20 mouse cellular contexts compared by ENCODE assay signal in genomic region chr16:55809345-55809744, GRCm38 (mm10). TPM values are rescaled to one million over a fixed set of nuclear protein-coding genes. Genes with fewer than 3 reads are reported as not detected.
A peak's percentile ranks its signal among the peaks of the same experiment; 100 is the strongest.
DNase-seq lines count a peak whose midpoint lies in the region; ATAC-seq and TF ChIP-seq lines count a peak whose summit lies in the region.
"Had no signal": no experiment of that assay in that cellular context is flagged by ENCODE, and none has a peak within 500 bp of the region (broad histone marks: within the 10 kb centered on the region; RNA-seq: fewer than 3 reads in every experiment).

No protein-coding gene starts in this region.

- 0 out of 2 replicates have a peak, but pooled peaks cover 3% of the 10 kb centered on the region for H3K79me2 ChIP-seq in CH12.LX (replicated peaks; ENCODE audit: control insufficient read depth, extremely low read depth, insufficient read depth, poor library complexity, severe bottlenecking)

- dilution Hi-C loops in CH12.LX (cut with MboI; ENCODE audit: extremely low pct_ligation_motif_present, extremely low pct_unique_long_range_greater_than_20kb, low sequenced_read_pairs): no loop called here

- no peak; the same call in 1 of the 2 replicates for TF ChIP-seq RAD21 in CH12.LX (IDR thresholded peaks at IDR 0.05; ENCODE audit: low read depth, low read length)

- no peak overlapping the region for H3K9ac ChIP-seq in CH12.LX (ENCODE audit: insufficient read depth, low read depth)
- H3K9ac ChIP-seq in stomach, postnatal 0 days (ENCODE audit: low read length): no peak overlapping the region
- H3K9ac ChIP-seq in intestine, embryonic 15.5 days: no peak overlapping the region
- H3K9ac ChIP-seq: forebrain, embryonic 15.5 days; heart, embryonic 15.5 days; hindbrain, embryonic 15.5 days had no signal

- in situ Hi-C loops in CH12.LX (cut with MboI; ENCODE audit: low pct_ligation_motif_present, low pct_unique_long_range_greater_than_20kb, low sequenced_read_pairs): no loop called here

- H3K4me3 ChIP-seq in CH12.LX (replicated peaks in 1 of 3; ENCODE audit: low read depth in 2 of 3, low read length in 2 of 3, poor library complexity in 1 of 3): no peak overlapping the region
- no peak overlapping the region for H3K4me3 ChIP-seq in stomach, postnatal 0 days (ENCODE audit: low read depth, low read length)
- no peak overlapping the region for H3K4me3 ChIP-seq in intestine, embryonic 15.5 days (replicated peaks)
- H3K4me3 ChIP-seq: embryonic facial prominence, embryonic 10.5 days; forebrain, embryonic 15.5 days; heart, embryonic 15.5 days; hindbrain, embryonic 15.5 days had no signal

- no peak overlapping the region for H3K4me2 ChIP-seq in CH12.LX (ENCODE audit: insufficient read depth, low read depth, poor library complexity, severe bottlenecking)
- H3K4me2 ChIP-seq in stomach, postnatal 0 days (replicated peaks; ENCODE audit: low read depth): no peak overlapping the region
- H3K4me2 ChIP-seq in intestine, embryonic 15.5 days (replicated peaks): no peak overlapping the region
- H3K4me2 ChIP-seq: forebrain, embryonic 15.5 days; heart, embryonic 11.5 days; heart, embryonic 15.5 days; hindbrain, embryonic 15.5 days had no signal

- TF ChIP-seq POLR2A in CH12.LX (IDR thresholded peaks at IDR 0.05; ENCODE audit: low read depth, low read length): no peak

- no peak overlapping the region for H3K27ac ChIP-seq in CH12.LX (ENCODE audit: insufficient read depth, low read depth)
- no peak overlapping the region for H3K27ac ChIP-seq in stomach, postnatal 0 days (replicated peaks)
- no peak overlapping the region for H3K27ac ChIP-seq in intestine, embryonic 15.5 days
- H3K27ac ChIP-seq: embryonic facial prominence, embryonic 10.5 days; forebrain, embryonic 15.5 days; heart, embryonic 15.5 days; hindbrain, embryonic 15.5 days had no signal

- 94% methylated on average over 6 of the region's 6 CpGs for WGBS in stomach, postnatal 0 days
- 95% methylated on average over 6 of the region's 6 CpGs for WGBS in intestine, embryonic 15.5 days

- H3K9me3 ChIP-seq in CH12.LX (replicated peaks; ENCODE audit: low read length): no peaks in the 10 kb centered on the region
- H3K9me3 ChIP-seq in stomach, postnatal 0 days (ENCODE audit: control insufficient read depth, low read length): no peaks in the 10 kb centered on the region
- no peaks in the 10 kb centered on the region for H3K9me3 ChIP-seq in intestine, embryonic 15.5 days
- H3K9me3 ChIP-seq: embryonic facial prominence, embryonic 10.5 days; forebrain, embryonic 15.5 days; heart, embryonic 15.5 days; hindbrain, embryonic 15.5 days had no signal

- no peak for TF ChIP-seq CTCF in CH12.LX (conservative IDR thresholded peaks at IDR 0.05 in 1 of 2, IDR thresholded peaks at IDR 0.05 in 1 of 2; ENCODE audit: low read depth in 2 of 2, low read length in 2 of 2)
- TF ChIP-seq CTCF in stomach, postnatal 0 days (IDR thresholded peaks at IDR 0.05; ENCODE audit: low read depth): no peak

- peak; percentile 35 for DNase-seq in 3T3-L1 (ENCODE audit: low read depth, low spot score)
- DNase-seq in CH12.LX (ENCODE audit: extremely low read depth): no peak
- peak; percentile 48 for DNase-seq in induced T-regulatory cell, adult 2 months (ENCODE audit: low read depth)
- peak; percentile 38 for DNase-seq in stomach, postnatal 0 days (ENCODE audit: low spot score)
- no peak for DNase-seq in frontal cortex, postnatal 10 days (ENCODE audit: low spot score in 2 of 2)
- DNase-seq: adrenal gland, adult 2 months; adrenal gland, postnatal 25 days; cerebellum, adult 2 months; cerebellum, postnatal 10 days; gastrocnemius, postnatal 14 days; heart, adult 18-20 months; heart, postnatal 14 days; kidney, adult 18-20 months had no signal

- no peak for TF ChIP-seq EP300 in CH12.LX (IDR thresholded peaks at IDR 0.05; ENCODE audit: low read length)
- TF ChIP-seq EP300 in stomach, postnatal 0 days (optimal IDR thresholded peaks at IDR 0.05): no peak

- peaks cover 35 to 54% of the 10 kb centered on the region in 2 experiments for H3K36me3 ChIP-seq in CH12.LX (replicated peaks in 1 of 2; ENCODE audit: control insufficient read depth in 1 of 2, insufficient read depth in 1 of 2, low read length in 1 of 2)
- peaks cover 22% of the 10 kb centered on the region for H3K36me3 ChIP-seq in stomach, postnatal 0 days (ENCODE audit: control insufficient read depth, insufficient read depth, low read length)
- peaks cover 14% of the 10 kb centered on the region for H3K36me3 ChIP-seq in intestine, embryonic 15.5 days

- peak; percentile 21 for ATAC-seq in stomach, postnatal 0 days (ENCODE audit: low FRiP score, low TSS enrichment)
- no peak for ATAC-seq in intestine, embryonic 15.5 days
- ATAC-seq: forebrain, embryonic 15.5 days; inflammation-experienced regulatory T-cells, adult 6 months had no signal

- peaks cover 26 to 66% of the 10 kb centered on the region in 2 experiments for H3K4me1 ChIP-seq in CH12.LX (ENCODE audit: control insufficient read depth in 1 of 2, insufficient read depth in 2 of 2)
- no peaks in the 10 kb centered on the region for H3K4me1 ChIP-seq in stomach, postnatal 0 days (replicated peaks; ENCODE audit: control insufficient read depth, insufficient read depth)
- no peaks in the 10 kb centered on the region for H3K4me1 ChIP-seq in intestine, embryonic 15.5 days (replicated peaks)
- H3K4me1 ChIP-seq: forebrain, embryonic 15.5 days; hindbrain, embryonic 15.5 days had no signal

- H3K27me3 ChIP-seq in CH12.LX (replicated peaks): no peaks in the 10 kb centered on the region
- H3K27me3 ChIP-seq in stomach, postnatal 0 days (ENCODE audit: control insufficient read depth, insufficient read depth, low read length): no peaks in the 10 kb centered on the region
- no peaks in the 10 kb centered on the region for H3K27me3 ChIP-seq in intestine, embryonic 15.5 days (replicated peaks)
- H3K27me3 ChIP-seq: forebrain, embryonic 15.5 days; heart, embryonic 15.5 days; hindbrain, embryonic 15.5 days had no signal

TF ChIP-seq in CH12.LX, 34 proteins besides CTCF, POLR2A, EP300 and RAD21:
- TF ChIP-seq NELFE (IDR thresholded peaks at IDR 0.05; ENCODE audit: low read depth, low read length): peak; percentile 9; the same call in 1 of the 2 replicates
- no peak for TF ChIP-seq CHD2 (IDR thresholded peaks at IDR 0.05; ENCODE audit: low read length)
- TF ChIP-seq TCF12 (IDR thresholded peaks at IDR 0.05; ENCODE audit: low read depth, low read length): no peak
- TF ChIP-seq KAT2A (IDR thresholded peaks at IDR 0.05; ENCODE audit: insufficient replicate concordance, low read length): no peak
- no peak for TF ChIP-seq TBP (conservative IDR thresholded peaks at IDR 0.05; ENCODE audit: low read depth, low read length)
- peak; percentile 58; the same call in 1 of the 2 replicates for TF ChIP-seq ZMIZ1 (IDR thresholded peaks at IDR 0.05; ENCODE audit: low read depth, low read length)
- 0 out of 2 replicates have a peak, but pooled peaks have one; percentile 24 for TF ChIP-seq MAZ (IDR thresholded peaks at IDR 0.05; ENCODE audit: low read depth, low read length)
- 0 out of 2 replicates have a peak, but pooled peaks have one; percentile 41 for TF ChIP-seq SIN3A (IDR thresholded peaks at IDR 0.05; ENCODE audit: low read length)
TF ChIP-seq in CH12.LX: peak in this region for 4.

RNA-seq across cellular contexts. Expression of gene Nfkbiz, which starts 29.4 kb away (rescaled TPM):
- total RNA-seq in CH12.LX (2012; rRNA removed) (13.9 and 17.1 TPM in 2 replicates), CH12.LX (2014; rRNA removed) (19.7 and 23.7 TPM in 2 replicates)
- 11.4 and 13.7 TPM in 2 replicates for polyA plus RNA-seq in CH12.LX (2012; ENCODE audit: insufficient read length, low read depth)
- 9.0 and 9.1 TPM in 2 replicates for polyA plus RNA-seq in stomach, postnatal 0 days (2015; fragmentation: Nextera tagmentation; extraction: Ambion mirVana)
- polyA plus RNA-seq in intestine, embryonic 15.5 days (2015; fragmentation: Nextera tagmentation; extraction: Ambion mirVana): 8.7 and 8.8 TPM in 2 replicates

Comparison
In these comparisons a context has a peak if more than half of its experiments do, and no peak if none do; other contexts are left out.
1. DNase-seq: peak in 3T3-L1 (single experiment), induced T-regulatory cell, adult 2 months (single experiment) and stomach, postnatal 0 days (single experiment); none in CH12.LX (single experiment) and frontal cortex, postnatal 10 days (0 of 2).